Mouse (Mus musculus): Measurements from ENCODE around the gene Hsf5. TPM values are rescaled to one million over a fixed set of nuclear protein-coding genes. Genes with fewer than 3 reads are reported as not detected.
A peak's percentile ranks its signal among the peaks of the same experiment; 100 is the strongest.

Gene Hsf5
- not detected in 2 replicates for polyA plus RNA-seq (2015; fragmentation: Nextera tagmentation; extraction: Ambion mirVana)

- H3K27ac ChIP-seq (replicated peaks) = no peak within 1 kb of the TSS
- no peak for ATAC-seq (ENCODE audit: insufficient read depth)
- peaks cover 8% of the 10 kb centered on the region; the same call in 1 of the 2 replicates for H3K4me1 ChIP-seq (replicated peaks)
- no peak within 1 kb of the TSS for H3K4me3 ChIP-seq (replicated peaks)
- H3K9ac ChIP-seq = no peak within 1 kb of the TSS
- H3K27me3 ChIP-seq = no peaks in the 10 kb centered on the region
- H3K36me3 ChIP-seq (replicated peaks) = peaks cover 65% of the 10 kb centered on the region
- no peak within 1 kb of the TSS for H3K4me2 ChIP-seq
- no peaks in the 10 kb centered on the region for H3K9me3 ChIP-seq (replicated peaks)
- 91% methylated on average over 69 of the region's 69 CpGs for WGBS (ENCODE audit: insufficient replicate concordance)
Observed at GRCm38 (mm10) chr11:87616790-87617474, at the start of gene Hsf5. Hsf5 (plus strand) TSS chr11:87617164.

DNA sequence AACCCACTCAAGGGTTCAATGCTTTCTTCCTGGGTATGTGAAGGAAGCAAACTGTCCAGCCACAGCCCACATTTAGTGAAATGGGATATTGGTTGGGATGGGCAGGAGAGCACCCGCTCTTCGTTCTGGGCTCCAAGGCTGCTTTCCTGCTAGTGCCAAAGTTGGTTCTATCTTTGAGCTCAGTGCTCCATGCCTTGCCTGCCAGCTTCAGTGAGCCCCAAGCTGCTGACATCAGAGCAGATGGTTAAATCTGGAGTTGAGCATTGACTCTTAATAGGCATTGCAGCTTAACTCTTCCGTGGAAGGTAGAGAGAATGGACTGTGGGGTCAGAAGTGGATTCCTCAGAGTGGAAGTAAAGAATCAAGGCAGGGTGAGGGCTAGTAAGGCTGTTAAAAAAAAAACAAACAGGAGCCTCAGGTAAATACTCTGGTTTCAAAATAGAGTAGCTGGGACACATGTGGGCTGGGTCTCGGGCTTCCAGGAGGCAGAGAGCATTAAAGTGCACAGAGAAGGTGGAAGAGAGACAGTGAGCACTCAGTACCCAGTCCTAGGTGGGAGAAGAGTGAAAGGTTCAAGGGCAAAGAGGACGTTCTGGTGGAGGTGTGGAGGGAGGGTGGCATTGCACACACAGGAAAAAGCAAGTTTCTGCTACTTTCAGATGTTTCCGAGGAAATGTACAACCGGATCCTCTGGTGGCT is 48.6 kb upstream of the Hsf5 start, which contains the start of gene Sept4:
Gene Sept4 (plus strand): TSS at position 649 of the 699 bp plus-strand sequence.
- ATAC-seq (ENCODE audit: insufficient read depth) = no peak

GRCm38 (mm10) chr11:87570743-87571142 is 46.2 kb upstream of the Hsf5 start:
- no peak for ATAC-seq (ENCODE audit: insufficient read depth)
- H3K9me3 ChIP-seq (replicated peaks) = no peaks in the 10 kb centered on the region
- H3K27me3 ChIP-seq = peaks cover 12% of the 10 kb centered on the region; the same call in 1 of the 2 replicates
- WGBS (ENCODE audit: insufficient replicate concordance) = 47% methylated on average over 5 of the region's 5 CpGs
- H3K4me3 ChIP-seq (replicated peaks) = no peak overlapping the region
- no peaks in the 10 kb centered on the region for H3K36me3 ChIP-seq (replicated peaks)
- no peak overlapping the region for H3K27ac ChIP-seq (replicated peaks)
- H3K9ac ChIP-seq = no peak overlapping the region
- no peak overlapping the region for H3K4me2 ChIP-seq
- peaks cover 4% of the 10 kb centered on the region; the same call in 1 of the 2 replicates for H3K4me1 ChIP-seq (replicated peaks)

More for the DNA sequence above, 48.6 kb upstream of the Hsf5 start, which contains the start of gene Sept4:
- H3K27ac ChIP-seq (replicated peaks) = no peak within 1 kb of the TSS
- H3K4me3 ChIP-seq (replicated peaks) = no peak within 1 kb of the TSS
- H3K27me3 ChIP-seq = 0 out of 2 replicates have a peak, but pooled peaks cover 12% of the 10 kb centered on the region
- WGBS (ENCODE audit: insufficient replicate concordance) = 62% methylated on average over 7 of the region's 7 CpGs
- H3K9ac ChIP-seq = no peak within 1 kb of the TSS
- H3K4me2 ChIP-seq = no peak within 1 kb of the TSS
- H3K4me1 ChIP-seq (replicated peaks) = no peaks in the 10 kb centered on the region
- no peaks in the 10 kb centered on the region for H3K36me3 ChIP-seq (replicated peaks)
- H3K9me3 ChIP-seq (replicated peaks) = no peaks in the 10 kb centered on the region

DNA sequence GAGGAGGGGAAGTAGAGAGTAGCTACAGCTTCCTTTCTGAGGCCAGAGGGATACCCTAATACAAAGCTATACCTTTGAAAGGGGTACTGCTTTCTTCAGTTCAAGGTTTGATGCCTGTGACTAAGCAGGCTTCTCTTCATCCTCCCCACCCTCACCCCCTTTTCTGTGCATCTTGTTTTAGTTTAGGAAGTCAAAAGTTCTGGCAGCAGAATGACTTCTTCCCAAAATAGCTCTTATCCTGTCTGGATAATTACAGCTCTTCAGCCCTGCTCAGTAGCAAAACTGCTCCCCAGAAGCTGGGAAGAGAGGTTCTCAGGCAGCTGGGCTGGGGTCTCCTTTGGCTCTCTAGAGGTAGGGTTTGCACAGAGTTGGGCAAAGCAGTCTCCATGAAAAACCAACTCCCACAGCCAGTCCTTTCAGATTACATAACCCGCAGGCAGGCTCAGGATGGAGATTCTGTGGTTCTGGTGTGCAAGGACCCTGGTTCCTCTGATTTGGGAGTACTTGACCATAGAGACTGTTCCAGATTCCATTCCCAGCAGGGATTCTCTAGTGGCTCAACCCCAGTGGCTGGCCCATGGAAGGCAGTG is 45.5 kb upstream of the Hsf5 start:
- no peak overlapping the region for H3K4me3 ChIP-seq (replicated peaks)
- no peaks in the 10 kb centered on the region for H3K36me3 ChIP-seq (replicated peaks)
- 50% methylated on average over 1 of the region's 1 CpGs for WGBS (ENCODE audit: insufficient replicate concordance)
- H3K4me2 ChIP-seq = no peak overlapping the region
- peaks cover 4% of the 10 kb centered on the region; the same call in 1 of the 2 replicates for H3K4me1 ChIP-seq (replicated peaks)
- no peaks in the 10 kb centered on the region for H3K9me3 ChIP-seq (replicated peaks)
- no peak overlapping the region for H3K9ac ChIP-seq
- peaks cover 17% of the 10 kb centered on the region; the same call in 1 of the 2 replicates for H3K27me3 ChIP-seq
- no peak overlapping the region for H3K27ac ChIP-seq (replicated peaks)
- no peak for ATAC-seq (ENCODE audit: insufficient read depth)

DNA sequence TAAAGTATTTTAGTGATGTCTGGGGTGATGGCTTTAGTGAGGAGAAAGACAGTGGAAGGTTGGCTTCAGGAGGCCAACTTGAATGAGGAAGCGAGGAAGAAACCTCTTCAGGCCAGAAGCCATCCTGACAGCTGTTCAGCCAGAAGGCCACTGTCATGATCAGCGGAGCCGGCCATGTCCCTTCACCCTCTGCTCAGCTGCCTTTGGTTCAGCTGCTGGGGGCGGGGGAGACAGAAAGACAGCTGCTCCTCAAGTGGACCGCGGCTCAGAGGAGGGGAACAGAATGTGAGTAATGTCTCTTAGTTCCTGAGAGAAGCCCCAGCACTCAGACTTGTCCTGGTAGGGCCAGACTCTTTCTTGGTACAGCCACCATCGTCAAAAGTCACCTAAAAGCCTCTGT is 43.2 kb upstream of the Hsf5 start:
- peaks cover 20% of the 10 kb centered on the region for H3K27me3 ChIP-seq
- H3K4me2 ChIP-seq = no peak overlapping the region
- H3K9me3 ChIP-seq (replicated peaks) = no peaks in the 10 kb centered on the region
- H3K4me1 ChIP-seq (replicated peaks) = peaks cover 18% of the 10 kb centered on the region
- H3K9ac ChIP-seq = no peak overlapping the region
- no peak overlapping the region for H3K4me3 ChIP-seq (replicated peaks)
- ATAC-seq (ENCODE audit: insufficient read depth) = no peak
- WGBS (ENCODE audit: insufficient replicate concordance) = 66% methylated on average over 7 of the region's 7 CpGs
- H3K36me3 ChIP-seq (replicated peaks) = no peaks in the 10 kb centered on the region
- H3K27ac ChIP-seq (replicated peaks) = no peak overlapping the region

DNA sequence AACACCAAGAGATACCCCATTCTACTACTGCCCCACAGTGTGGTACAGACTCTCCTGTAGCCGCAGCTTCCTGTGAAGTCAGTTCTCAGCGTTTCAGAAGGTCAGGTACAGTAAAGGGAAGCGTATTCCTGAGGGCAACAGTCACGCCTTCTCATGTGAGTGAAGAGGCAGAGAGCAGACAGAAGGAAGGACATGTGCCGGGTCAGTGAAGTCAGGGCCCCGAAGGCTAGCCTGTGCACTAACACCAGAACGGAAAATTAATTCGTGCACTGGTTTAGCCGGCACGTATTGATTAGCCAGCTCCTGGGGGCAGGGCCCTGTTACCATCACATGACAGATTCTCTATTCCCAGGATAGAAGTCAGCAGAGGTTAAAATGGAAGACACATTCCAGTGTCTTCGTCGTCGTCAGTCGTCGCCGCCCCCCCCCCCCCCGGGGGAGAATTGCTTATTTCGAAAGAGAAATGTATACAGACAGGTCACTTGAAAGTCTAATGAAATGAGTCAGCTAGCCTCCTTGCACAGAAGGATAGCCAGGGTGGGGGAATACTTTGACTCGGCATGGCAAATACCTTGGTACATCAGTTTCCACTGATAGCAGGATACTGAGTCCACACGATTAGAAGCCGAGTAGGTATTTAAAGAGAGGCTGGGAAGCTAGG is 42.3 kb upstream of the Hsf5 start:
- 67% methylated on average over 21 of the region's 21 CpGs for WGBS (ENCODE audit: insufficient replicate concordance)
- no peak overlapping the region for H3K4me3 ChIP-seq (replicated peaks)
- no peaks in the 10 kb centered on the region for H3K36me3 ChIP-seq (replicated peaks)
- no peak overlapping the region for H3K9ac ChIP-seq
- no peaks in the 10 kb centered on the region for H3K9me3 ChIP-seq (replicated peaks)
- ATAC-seq (ENCODE audit: insufficient read depth) = no peak
- peaks cover 17% of the 10 kb centered on the region for H3K27me3 ChIP-seq
- H3K4me1 ChIP-seq (replicated peaks) = peaks cover 27% of the 10 kb centered on the region
- H3K27ac ChIP-seq (replicated peaks) = no peak overlapping the region
- H3K4me2 ChIP-seq = peak overlapping the region; percentile 7; the same call in 1 of the 2 replicates

DNA sequence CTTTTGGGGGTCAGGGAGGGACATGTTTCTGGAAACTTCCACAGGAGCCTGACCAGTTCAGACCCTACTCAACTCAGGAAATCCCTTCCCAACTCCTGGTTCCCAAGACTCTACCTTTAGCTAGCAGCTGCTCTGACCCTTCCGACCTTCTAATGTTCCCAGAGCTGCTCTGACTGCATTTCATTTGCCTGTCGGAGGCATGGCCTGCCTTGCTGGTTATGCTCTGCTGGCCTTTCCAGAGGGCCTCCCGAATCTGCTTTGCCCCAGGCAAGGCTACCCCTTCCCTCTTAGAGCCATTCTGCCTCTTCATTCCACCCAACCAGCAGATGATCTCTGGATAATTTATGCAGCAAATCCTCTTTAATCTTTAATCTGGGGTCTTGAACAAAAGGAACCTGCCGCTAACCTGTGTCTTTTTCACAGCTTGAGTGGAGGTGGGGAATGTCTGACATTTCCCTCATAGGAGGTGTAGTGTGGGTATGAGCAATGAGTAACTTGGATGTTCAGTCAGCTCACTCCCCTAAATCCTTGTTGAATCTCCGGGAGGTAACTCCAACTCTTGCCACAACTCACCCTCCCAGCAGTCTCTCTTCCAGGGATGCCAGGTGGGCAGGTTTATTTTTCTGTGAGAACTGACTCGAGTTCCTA is 39.2 kb upstream of the Hsf5 start:
- Histone ChIP-seq H3K4me1 (replicated peaks) (peaks cover 29% of the 10 kb centered on the region), H3K27ac (replicated peaks) (no peak overlapping the region), H3K27me3 (peaks cover 11% of the 10 kb centered on the region), H3K36me3 (replicated peaks) (no peaks in the 10 kb centered on the region), H3K4me2 (peak overlapping the region; percentile 97), H3K9me3 (replicated peaks) (no peaks in the 10 kb centered on the region), H3K4me3 (replicated peaks) (peak overlapping the region; percentile 64), H3K9ac (no peak overlapping the region)
- 51% methylated on average over 6 of the region's 6 CpGs for WGBS (ENCODE audit: insufficient replicate concordance)
- ATAC-seq (ENCODE audit: insufficient read depth) = no peak

DNA sequence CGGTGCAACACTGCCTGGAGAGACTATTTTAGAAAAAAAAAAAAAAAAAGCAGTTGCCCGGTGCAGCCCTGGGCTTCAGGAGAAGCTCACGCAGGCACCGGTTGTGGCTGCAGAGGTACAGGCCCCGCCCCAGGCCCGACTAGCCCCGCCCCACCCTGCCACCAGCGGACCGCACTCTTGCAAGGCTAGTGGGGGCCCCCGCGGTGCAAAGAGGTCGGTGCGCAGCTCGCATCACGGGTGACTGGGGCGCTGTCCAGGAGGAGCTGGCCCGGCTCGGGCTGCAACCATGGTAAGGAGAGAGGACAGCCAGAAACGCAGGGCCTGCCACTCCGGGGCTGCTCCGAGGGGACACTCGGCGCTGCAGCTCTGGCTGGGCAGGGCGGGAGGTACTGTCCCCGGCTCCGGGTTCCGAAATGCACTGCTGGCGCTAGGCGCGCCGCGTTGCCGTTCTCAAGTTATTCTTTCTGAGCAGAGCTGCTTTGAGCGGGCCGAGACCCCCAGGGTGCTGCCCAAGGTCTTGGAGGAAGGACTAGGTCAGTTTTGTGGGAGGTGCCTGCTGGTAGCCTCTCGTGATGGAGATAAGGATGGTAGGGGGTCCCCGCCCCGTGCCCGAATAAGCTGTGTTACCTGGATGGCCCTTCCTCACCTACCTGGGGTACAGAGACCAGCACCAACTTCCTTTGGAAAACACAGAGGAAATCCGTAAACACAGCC is 38.6 kb upstream of the Hsf5 start:
- ATAC-seq (ENCODE audit: insufficient read depth) = peak; percentile 69
- WGBS (ENCODE audit: insufficient replicate concordance) = under 1% methylated on average over 40 of the region's 40 CpGs
- H3K27ac ChIP-seq (replicated peaks) = peak overlapping the region; percentile 41; the same call in 1 of the 2 replicates

GRCm38 (mm10) chr11:87578963-87579601 is 37.9 kb upstream of the Hsf5 start:
- WGBS (ENCODE audit: insufficient replicate concordance) = 11% methylated on average over 10 of the region's 10 CpGs
- Histone ChIP-seq H3K4me2 (peak overlapping the region; percentile 97), H3K4me1 (replicated peaks) (peaks cover 29% of the 10 kb centered on the region), H3K36me3 (replicated peaks) (no peaks in the 10 kb centered on the region), H3K27ac (replicated peaks) (peak overlapping the region; percentile 41), H3K9ac (no peak overlapping the region; the same call in 1 of the 2 replicates), H3K27me3 (peaks cover 11% of the 10 kb centered on the region), H3K4me3 (replicated peaks) (peak overlapping the region; percentile 64), H3K9me3 (replicated peaks) (no peaks in the 10 kb centered on the region)
- ATAC-seq (ENCODE audit: insufficient read depth) = peak; percentile 27; the same call in 1 of the 2 replicates

More for the DNA sequence above, 38.6 kb upstream of the Hsf5 start:
- H3K4me3 ChIP-seq (replicated peaks) = peak overlapping the region; percentile 64
- H3K9ac ChIP-seq = peak overlapping the region; percentile 63; the same call in 1 of the 2 replicates
- peaks cover 29% of the 10 kb centered on the region for H3K4me1 ChIP-seq (replicated peaks)
- peak overlapping the region; percentile 97 for H3K4me2 ChIP-seq
- H3K9me3 ChIP-seq (replicated peaks) = no peaks in the 10 kb centered on the region
- peaks cover 11% of the 10 kb centered on the region for H3K27me3 ChIP-seq
- H3K36me3 ChIP-seq (replicated peaks) = no peaks in the 10 kb centered on the region
